Mouse (Mus musculus) frontal cortex, postnatal 25 days (tissue): ENCODE measurements around the gene Galnt15.
"Not testable (repeated sequence)": the region's sequence is repeated elsewhere in the genome, so short reads cannot be mapped to it uniquely, and the experiment has no call there.

Source experiments
- DNase-seq, 2 experiments: peaks; one replicate each; pipeline ENCODE4 v3.0.0; 2022; ENCODE audit warnings: low spot score in 2 of 2

Galnt15 gene

DNA sequence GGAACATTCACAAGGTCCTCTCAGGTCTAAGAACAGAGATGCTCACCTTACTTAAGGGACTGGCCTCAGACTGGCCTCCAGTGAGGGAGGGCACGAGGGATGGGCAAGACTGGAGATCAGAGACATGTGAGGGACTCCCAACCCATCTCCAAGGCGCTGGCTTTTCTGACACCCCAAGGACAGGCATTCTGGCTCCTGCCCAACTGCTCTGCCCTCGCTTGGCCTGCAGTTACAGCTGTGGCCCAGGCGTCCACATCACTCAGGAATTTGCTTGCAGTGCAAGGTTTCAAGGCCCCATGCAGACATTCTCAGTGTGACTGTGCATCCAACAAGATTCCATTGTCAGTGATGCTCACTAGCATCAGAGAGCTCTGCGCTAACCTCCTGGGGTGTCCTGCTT, 7.7 kb downstream of the Galnt15 start:
- no peak for DNase-seq

DNA sequence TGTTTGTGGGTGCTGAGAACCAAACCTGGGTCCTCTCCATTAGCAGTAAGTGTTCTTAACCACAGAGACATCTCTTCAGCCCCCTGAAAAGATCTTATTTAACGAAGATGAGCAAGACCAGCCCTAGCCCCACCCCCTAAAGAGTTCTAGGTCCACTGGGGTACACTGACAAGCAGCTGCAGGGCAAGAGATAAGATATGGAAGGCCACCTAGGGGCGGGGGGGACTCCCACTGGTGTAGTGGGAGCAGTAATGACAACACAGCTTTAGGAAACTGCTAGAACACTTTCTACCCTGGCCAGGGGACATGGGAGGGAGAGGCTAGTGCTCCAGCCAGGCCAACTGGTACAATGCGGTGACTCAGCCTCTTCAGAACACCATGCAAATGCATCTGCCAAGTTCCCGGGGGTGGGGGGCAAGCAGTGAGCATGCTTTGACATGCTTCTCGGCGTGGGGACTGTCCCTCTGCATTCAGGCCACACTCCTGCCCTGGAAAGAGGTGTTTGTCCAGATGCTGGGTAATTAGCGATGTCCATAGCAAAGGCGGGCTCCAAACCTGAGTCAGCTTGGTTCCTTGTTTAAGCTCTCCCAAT, 9.0 kb downstream of the Galnt15 start:
- DNase-seq, result no peak

DNA sequence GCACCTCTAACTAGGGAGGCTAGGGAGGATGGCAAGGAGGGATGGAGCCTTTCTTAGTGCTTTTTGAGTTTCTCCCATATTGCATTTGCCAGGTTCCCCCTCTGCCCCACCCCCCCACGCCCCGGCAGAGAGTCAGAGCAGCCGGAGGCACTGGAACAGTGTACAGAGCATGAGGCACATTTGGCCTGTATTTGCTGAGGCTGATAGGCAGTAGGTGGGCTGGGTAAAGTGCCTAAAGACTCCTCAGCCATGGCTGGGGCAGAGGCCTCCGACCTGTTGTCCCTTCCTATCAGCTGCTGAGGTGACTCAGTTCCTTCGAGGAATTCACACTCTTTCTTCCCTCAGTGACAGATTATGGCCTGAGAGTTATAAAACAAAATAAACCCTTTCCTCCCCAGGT, 13.3 kb downstream of the Galnt15 start:
- no peak for DNase-seq

DNA sequence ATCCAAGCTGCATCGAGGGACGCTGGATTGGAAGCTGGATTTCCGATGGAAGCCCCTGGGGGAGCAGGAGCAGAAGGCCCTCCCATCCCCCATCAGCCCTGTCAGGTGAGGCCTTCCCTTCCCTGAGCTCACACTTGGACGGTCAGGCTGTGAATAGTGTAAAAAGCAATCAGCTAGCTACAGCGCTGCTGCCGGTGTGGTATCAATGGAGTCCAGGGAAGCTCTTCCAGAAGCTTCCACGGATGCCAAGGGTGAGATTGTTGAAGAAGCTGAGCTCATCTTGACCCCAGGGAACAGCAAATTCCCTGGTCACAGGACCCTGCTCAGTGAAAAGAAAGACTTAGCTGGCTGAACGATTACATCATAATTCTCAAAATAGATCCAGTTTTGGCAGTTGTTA, 17.6 kb downstream of the Galnt15 start:
- DNase-seq, result no peak

DNA sequence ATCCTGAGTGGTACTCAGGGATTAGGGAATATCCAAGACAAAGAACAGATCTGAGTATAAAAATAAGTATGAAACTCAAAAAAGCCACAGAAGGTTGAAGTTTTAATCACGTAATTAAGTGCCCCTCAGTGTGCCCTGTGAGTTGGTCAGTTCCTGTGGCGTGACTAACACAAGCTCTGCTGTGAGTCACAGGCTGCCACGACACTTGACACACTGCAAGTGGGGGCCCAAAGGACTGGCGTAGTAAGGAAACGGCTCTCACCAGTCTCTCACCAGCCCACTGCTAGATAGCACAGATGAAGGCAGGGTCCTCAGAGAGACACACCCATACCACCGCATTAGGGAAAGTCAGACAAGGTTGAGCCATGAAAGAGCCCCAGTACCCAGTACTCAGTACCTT, 21.4 kb downstream of the Galnt15 start:
- DNase-seq, result no peak

DNA sequence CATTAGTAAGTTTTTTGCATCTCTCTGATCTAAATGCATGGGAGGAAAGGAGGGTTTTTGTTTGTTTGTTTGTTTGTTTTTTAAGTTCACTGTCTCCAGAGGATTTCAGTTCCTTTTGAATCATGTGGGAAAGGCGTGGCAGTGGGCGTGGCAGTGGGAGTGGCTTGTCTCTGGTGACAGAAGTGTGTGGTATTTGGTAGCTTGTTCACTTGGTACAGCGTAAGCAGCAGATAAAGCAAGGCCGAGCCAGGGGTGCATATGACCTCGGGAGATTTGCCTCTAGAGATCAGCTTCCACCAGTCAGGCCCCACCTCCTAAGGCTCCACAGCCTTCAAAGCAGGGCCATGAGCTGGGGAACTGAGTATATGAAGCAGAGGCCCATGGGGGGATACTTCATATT, 25.1 kb downstream of the Galnt15 start:
- DNase-seq, result no peak

DNA sequence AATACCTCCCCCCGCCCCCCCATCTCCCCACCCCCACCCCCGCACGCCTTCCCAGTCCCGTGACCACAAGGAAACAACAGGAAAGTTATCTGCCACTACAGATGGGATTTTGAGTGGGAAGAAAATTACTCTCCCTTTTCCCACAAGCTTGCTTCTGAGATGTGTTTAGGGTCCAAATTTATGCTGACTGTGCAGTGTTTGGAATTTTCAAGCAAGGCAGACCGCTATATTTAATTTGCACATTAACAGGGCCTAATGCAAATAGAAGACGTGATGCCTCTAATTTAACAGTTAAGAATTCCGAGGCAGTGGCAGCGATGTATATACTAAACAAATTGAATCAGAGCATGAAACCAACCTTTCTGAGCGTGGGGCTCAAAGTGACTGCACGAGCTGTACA, 26.0 kb downstream of the Galnt15 start:
- DNase-seq, result no peak

DNA sequence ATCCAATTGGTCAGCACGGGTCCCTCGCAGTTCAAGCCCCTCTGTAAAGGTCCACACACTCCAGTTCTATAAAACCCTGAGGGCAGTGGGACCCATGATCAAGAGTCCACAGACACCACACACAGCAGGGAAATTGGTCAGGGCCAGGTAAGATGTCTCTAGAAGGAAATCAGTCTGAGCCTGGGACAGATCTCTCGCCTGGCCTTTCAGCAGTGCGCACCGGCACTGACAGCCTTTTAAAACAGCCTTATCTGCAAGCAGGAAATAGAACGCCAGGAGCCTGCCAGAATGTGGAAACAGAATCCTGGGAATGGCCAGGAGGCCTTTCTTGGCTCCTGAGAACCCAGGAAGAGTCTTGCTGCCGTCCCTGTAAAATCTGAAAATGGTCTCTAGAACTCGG, 27.0 kb downstream of the Galnt15 start:
- DNase-seq, result no peak

DNA sequence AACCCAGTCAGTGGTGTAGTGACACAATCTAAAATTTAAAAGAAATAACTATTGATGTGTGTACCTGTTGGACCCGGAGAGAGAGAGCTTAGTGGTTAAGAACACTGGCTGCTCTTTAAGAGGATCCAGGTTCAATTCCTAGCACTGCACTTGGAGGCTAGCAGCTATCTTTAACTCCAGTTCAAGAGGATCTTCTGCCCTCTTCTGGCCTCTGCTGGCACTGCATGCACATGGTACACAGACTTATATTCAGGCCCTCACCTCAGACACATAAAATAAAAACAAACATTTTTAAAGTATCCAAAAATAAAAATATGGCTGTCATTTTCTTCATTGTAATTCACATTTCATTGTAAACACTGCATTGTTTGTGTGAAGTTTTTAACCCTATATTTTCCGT, 27.9 kb downstream of the Galnt15 start:
- DNase-seq, result no peak

DNA sequence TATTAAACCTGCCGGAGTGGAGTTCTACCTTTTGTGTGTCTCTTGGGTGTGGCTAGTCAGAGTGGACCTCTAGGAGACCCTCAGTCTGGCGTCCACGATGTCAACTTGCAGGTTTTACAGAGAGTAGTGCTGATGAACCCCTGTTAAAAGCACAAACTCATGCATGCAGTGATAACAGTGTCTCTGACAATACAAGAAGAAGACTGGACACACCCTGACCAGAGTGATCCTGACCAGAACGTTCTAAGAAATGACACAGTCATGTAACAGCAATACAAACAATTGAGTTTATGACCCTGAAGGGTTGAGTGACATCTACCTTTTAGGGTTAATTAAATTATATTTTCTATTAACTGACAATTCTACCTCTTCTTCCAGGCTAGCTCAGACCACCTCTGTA, 28.9 kb downstream of the Galnt15 start:
- no peak for DNase-seq

DNA sequence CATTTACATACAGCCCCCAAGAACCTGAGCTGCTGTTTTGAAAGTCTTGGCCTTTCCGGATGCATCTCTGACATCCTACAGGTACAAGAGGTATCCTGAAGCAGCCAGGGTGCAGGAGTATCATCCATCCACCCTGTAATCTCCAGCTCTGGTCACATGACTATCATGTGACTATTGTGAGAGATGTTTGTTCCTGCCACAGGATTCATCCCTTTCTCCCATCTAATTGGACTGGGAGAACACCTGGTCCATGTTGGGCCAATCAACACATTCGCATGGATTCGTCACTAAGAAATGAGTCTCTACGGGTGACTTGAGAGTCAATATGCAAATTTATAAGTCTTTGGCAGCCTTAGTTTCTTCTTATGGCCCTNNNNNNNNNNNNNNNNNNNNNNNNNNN, 32.6 kb downstream of the Galnt15 start:
- DNase-seq, result no peak

DNA sequence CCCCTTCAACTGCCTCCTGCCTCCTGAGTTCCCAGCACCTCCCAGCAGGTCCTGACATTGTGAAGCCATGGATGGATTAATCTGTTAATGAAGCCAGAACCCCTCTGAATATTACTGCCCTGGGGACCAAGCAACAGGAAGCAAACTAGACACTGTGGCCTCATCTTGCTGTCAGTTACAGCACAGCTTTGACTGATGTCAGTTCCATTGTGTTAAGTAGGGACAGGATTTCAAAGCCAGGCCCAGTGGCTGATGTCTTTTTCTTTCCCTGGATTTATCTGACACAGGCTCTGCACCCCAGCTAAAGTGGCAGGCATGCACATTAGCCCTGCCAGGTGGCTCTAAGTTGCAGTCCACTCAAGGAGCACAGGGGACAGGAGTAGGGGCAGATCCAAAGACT, 44.0 kb downstream of the Galnt15 start:
- no peak for DNase-seq

DNA sequence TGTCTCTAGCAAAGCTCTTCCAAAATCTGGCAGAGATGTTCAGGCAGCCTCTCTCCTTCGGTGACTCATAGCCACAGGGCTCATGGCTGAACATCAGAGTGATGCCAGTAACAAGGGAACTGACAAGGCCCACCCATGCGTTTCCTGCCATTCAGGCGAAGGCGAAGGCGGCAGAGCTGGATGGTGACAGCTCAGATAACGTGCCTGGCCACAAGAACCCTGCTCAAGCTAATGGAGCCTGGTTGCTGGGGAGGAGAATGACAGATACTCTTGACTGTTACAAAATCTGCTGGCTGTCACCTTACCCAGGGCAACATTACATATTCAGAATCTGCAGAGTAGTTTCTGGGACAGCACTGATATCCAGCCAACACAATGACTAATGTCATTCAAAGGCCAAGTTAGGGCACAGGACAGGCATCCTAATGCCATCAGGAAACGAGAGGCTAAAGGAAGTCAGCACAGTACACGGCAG, 44.5 kb downstream of the Galnt15 start:
- peak in 1 of 2 experiments; percentile 47 for DNase-seq

DNA sequence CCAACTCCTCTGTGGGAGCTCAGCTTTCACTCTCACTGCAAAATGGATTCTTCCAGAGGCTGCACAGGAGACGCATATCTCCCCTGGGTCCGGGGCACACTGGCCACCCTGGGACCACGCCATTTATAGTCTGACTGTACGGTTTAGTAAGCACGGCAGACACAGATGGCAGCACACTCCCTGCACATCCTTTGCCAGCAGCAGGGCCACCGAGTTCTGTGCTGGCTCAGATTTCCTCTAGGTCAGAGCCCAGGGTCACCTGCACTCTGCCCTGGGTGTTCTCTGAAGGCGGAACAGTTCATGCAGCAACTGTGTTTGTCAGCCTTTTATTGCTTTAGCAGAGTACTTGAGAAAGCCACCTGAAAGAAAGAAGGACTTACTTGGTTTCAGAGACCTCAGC, 45.1 kb downstream of the Galnt15 start:
- no peak for DNase-seq

DNA sequence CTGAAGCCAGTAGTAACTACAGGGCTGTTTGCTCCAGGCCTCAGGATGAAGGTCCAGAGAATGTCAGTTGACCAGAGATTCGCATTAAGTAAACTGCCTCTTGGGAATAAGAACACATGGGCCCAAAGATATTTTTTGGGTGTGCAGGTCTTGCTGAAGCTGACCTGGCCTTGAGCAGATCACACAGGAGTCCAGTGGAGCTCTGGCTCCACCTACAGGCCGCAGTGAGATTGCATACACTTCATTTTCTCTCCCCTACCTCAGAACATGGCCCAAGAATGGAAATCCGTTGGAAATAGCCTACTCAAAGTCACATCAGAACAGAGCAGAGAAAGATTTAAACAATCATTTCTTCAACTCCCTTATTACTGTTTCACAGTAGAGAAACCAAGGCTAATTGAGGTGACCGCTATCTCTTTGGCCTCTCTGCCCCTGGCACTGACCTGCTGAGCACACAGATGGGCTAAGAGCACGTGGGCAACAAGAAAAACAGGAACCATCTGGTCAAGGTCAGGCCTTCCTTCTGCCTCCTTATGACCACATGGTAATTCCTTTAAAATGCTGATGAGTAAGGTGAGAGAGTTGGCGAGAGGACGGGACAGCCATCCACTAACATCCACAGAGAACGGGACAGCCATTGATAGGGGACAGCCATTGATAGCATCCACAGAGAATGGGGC, 48.2 kb downstream of the Galnt15 start:
- DNase-seq, result peak; percentile 56 to 58

DNA sequence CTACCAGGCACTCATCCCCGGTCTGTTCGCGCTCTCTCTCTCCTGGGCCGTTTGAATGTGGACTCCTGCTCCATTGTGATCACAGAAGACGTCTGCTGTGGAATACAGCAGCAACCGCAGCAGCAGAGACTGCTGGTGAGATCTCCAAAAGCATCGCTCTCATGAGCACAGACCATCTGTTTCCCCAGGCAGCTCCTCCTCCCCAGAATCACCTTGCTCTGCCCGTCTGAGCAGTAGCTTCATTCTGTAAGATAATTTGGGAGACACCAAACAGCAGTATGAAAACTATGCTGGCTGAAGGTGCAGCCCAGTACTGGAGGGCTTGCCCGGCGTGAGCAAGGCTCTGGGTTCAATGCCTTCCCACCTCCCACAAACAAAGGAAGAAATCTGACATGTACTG, 52.2 kb downstream of the Galnt15 start:
- no peak for DNase-seq

DNA sequence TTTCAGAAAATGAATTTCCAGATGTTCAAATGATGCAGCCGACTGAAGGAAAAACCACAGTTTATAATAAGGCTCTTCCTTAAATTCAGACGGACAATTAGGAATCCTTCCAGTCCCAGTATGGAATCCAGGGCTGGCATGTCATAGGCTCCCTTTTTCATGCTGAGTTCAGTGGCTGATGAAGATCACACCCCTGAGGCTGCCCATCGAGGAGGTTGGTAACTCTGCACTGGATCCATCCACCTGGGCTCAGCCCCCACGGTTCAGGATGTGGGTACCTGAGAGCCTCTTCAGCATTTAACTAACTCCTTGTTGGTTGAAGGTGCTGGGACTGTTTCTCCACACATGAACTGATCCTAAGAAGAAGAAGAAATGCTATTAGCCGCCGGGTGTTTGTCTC, 54.1 kb downstream of the Galnt15 start:
- DNase-seq, result no peak

DNA sequence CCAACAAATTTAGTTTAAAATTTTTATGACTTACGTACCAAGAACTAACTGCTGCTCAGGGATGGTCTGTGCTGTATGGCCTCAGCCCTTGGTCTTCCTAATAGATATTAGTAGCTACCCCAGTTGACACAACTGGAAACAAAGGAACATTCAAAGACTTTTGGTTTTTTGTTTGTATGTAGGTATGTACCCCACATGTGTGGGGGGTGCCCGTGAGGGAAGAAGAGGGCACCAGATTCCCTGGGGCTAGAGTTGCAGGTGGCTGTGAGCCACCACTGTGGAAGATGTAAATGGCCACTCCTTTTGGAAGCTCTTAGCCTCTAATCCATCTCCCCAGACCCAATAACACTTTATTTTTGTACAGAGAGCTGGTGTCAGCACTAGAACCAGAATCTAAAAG, 54.7 kb downstream of the Galnt15 start:
- DNase-seq, result no peak

DNA sequence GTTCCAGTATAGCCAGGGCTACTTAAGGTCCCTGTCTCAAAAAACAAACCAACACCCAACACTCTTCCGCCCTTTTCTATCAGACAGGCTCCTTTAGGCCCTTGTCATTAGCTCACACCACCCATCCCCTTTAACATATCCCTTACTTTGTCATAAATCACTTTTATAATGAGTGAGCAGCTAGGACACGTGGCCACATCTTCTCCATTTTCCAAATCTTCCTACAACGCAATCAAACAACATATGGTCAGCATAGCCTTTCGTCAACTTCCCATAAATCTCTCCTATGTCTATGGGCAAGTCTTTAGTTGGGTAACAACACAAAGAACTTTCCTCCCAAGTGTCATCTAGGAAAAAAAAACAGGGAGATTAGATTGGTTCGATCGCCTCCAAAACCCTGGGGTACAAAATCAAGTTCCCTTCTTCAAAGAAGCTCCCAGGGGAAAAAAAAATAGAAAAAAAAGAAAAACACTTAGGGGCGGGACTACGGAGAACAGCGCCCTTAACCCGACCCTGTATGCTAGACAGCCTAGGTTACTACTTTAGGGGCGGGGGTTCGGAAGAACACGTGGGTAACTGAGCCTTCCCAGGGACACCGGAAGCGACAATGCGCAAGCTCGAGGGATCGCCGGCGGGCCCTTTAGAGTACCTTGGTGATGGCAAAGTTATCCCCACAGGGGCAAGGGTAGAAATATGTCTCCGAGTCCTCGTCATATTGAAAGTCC, 56.1 kb downstream of the Galnt15 start, which contains the start of gene Oxnad1:
Gene Oxnad1, plus strand, starts transcription at position 614 of the 725 bp plus-strand sequence.
- no peak for DNase-seq

DNA sequence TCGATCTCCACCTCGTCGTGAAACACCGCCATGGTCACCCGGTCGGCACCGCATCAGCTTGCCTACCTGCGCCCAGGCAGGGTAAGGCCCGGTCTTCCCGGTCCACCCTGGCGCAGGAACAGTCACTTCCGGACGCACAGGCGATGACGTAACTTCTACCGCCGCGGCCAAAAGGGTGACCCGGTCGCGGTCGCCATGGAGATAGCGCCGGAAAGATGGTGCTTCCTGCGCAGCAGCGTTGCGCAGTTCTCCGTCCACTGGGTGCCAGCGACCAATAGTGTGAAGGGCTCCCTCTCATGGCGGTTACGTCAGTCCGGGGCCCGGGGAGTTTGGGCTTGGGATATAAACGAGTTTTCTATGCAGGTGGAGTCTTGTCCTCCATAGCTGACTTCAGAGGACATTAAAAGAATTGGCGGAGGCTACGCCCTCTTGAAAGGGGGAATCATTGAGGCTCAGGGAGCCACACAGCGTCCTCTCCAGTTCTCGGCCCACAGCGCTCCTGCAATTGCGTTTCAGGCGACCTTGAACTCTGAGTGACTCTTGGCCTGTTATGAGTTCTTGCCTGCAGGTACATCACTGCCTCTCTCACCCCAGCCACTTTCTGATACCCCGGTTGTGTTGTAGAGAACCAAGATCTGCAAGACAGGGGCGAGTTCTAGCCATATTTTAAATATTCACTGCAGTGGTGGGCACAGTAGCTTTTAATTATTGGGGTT, 56.9 kb downstream of the Galnt15 start, which contains the start of gene Dph3:
Gene Dph3, minus strand, starts transcription at position 244 of the 716 bp plus-strand sequence.
- peak; percentile 99 for DNase-seq

DNA sequence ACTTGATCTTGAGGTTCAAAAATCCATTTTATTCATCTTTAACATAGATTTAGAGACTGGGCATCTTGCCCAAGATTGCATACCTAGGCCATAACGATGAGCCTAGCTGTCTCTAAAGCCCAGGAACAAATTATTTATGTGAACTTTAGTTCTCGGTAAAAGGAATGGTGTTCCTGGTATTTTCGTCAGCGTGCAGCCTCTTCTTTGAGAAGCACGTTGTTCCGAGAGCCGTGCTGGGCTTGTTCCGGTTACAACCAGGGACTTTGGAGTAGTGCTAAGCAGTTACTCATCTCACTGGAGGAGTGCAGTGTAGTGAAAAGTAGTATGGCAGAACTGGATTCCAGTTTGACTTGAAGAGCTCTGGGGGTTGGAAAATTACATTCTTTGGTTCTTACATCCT, 57.4 kb downstream of the Galnt15 start:
- no peak for DNase-seq

DNA sequence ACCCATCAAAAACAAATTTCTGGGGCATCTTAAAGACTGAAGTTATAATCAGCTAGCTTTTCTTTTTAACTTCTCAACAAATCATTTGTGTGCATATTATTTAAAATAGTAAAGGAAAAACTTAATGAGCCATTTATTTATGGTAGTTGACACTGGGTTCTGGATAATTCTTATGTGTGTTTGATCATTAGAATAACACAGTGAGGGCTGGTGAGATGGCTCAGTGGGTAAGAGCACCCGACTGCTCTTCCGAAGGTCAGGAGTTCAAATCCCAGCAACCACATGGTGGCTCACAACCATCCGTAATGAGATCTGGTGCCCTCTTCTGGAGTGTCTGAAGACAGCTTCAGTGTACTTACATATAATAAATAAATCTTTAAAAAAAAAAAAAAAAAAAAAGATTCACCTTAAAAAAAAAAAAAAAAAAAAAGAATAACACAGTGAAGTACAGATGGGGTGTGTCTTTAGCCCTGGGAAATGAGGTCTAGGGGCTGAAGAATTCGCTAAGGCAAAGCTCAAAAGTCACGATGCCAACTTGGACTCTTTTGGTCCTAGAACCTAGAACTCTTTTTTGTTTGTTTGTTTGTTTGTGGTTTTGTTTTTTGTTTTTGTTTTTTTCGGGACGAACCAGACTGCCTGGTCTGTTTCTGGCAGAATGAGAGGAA, 58.9 kb downstream of the Galnt15 start:
- DNase-seq, result not testable (repeated sequence)
